Comparison of ENCODE assay signal across 14 mouse cellular contexts in the genomic region with DNA sequence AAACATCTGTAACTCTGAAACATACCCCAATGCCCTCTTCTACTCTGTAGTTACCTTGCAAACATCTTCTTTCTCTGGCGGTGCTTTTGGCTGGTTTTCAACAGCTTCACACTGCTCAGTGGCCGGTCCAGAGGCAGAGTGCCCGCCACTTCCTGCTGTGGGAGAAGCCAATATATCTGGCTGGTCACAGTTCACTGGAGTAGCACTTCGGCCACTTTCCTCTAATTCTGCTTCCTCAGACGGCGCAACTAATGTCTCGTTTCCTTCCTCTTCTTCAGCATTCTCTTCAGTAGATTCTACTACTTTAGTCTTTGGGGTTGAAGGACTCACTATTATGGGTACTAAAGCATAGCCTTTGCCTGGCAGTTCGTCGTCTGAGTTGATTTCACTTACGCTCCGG. TPM values are rescaled to one million over a fixed set of nuclear protein-coding genes. Genes with fewer than 3 reads are reported as not detected.
DNase-seq lines count a peak whose midpoint lies in the region; ATAC-seq and TF ChIP-seq lines count a peak whose summit lies in the region.
"Had no signal": no experiment of that assay in that cellular context is flagged by ENCODE, and none has a peak within 500 bp of the region (broad histone marks: within the 10 kb centered on the region; RNA-seq: fewer than 3 reads in every experiment).

No protein-coding gene starts in this region.

- H3K27ac ChIP-seq in heart, embryonic 13.5 days (replicated peaks), result no peak overlapping the region
- H3K27ac ChIP-seq in heart, embryonic 11.5 days (ENCODE audit: low read depth, low read length), result no peak overlapping the region
- no peak overlapping the region for H3K27ac ChIP-seq in kidney, embryonic 15.5 days
- H3K27ac ChIP-seq in liver, postnatal 0 days (ENCODE audit: low read depth), result no peak overlapping the region
- no peak overlapping the region for H3K27ac ChIP-seq in neural tube, embryonic 15.5 days (replicated peaks)
- H3K27ac ChIP-seq: gastrocnemius, adult 2 months; midbrain, embryonic 10.5 days had no signal

- DNase-seq in A20 (ENCODE audit: low read depth, low spot score), result peak; percentile 72
- DNase-seq in liver, postnatal 0 days, result peak; percentile 22
- DNase-seq in urinary bladder, adult 2 months (ENCODE audit: low spot score), result no peak
- no peak for DNase-seq in frontal cortex, postnatal 25 days (ENCODE audit: low spot score in 2 of 2)
- DNase-seq: cerebellum, postnatal 25 days; gastrocnemius, adult 2 months had no signal

- H3K36me3 ChIP-seq in heart, embryonic 13.5 days, result peaks cover 51% of the 10 kb centered on the region
- peaks cover 15% of the 10 kb centered on the region for H3K36me3 ChIP-seq in heart, embryonic 11.5 days (ENCODE audit: control insufficient read depth, insufficient read depth, low read length)
- H3K36me3 ChIP-seq in kidney, embryonic 15.5 days, result peaks cover 37% of the 10 kb centered on the region
- H3K36me3 ChIP-seq in liver, postnatal 0 days (replicated peaks; ENCODE audit: insufficient read depth, low read length), result peaks cover 24% of the 10 kb centered on the region
- H3K36me3 ChIP-seq in neural tube, embryonic 15.5 days, result peaks cover 27% of the 10 kb centered on the region

- peak overlapping the region; percentile 24; the same call in 1 of the 2 replicates for H3K4me2 ChIP-seq in heart, embryonic 13.5 days
- H3K4me2 ChIP-seq in heart, embryonic 11.5 days, result no peak overlapping the region
- H3K4me2 ChIP-seq in kidney, embryonic 15.5 days, result peak overlapping the region; percentile 3; the same call in 1 of the 2 replicates
- peak overlapping the region; percentile 38 for H3K4me2 ChIP-seq in liver, postnatal 0 days (ENCODE audit: low read depth, low read length)
- H3K4me2 ChIP-seq in neural tube, embryonic 15.5 days, result no peak overlapping the region

- no peaks in the 10 kb centered on the region for H3K27me3 ChIP-seq in heart, embryonic 13.5 days (replicated peaks)
- H3K27me3 ChIP-seq in heart, embryonic 11.5 days (ENCODE audit: control insufficient read depth, insufficient read depth, low read length), result no peaks in the 10 kb centered on the region
- no peaks in the 10 kb centered on the region for H3K27me3 ChIP-seq in kidney, embryonic 15.5 days
- no peaks in the 10 kb centered on the region for H3K27me3 ChIP-seq in liver, postnatal 0 days (ENCODE audit: insufficient read depth, low read length)
- no peaks in the 10 kb centered on the region for H3K27me3 ChIP-seq in neural tube, embryonic 15.5 days (replicated peaks)
- H3K27me3 ChIP-seq: Patski had no signal

- peaks cover 37% of the 10 kb centered on the region for H3K4me1 ChIP-seq in heart, embryonic 13.5 days
- peaks cover 12% of the 10 kb centered on the region; the same call in 1 of the 2 replicates for H3K4me1 ChIP-seq in heart, embryonic 11.5 days (ENCODE audit: control insufficient read depth, insufficient read depth, low read length)
- peaks cover 35% of the 10 kb centered on the region for H3K4me1 ChIP-seq in kidney, embryonic 15.5 days
- H3K4me1 ChIP-seq in liver, postnatal 0 days (ENCODE audit: insufficient read depth), result peaks cover 18% of the 10 kb centered on the region
- peaks cover 31% of the 10 kb centered on the region for H3K4me1 ChIP-seq in neural tube, embryonic 15.5 days

- H3K4me3 ChIP-seq in heart, embryonic 13.5 days, result no peak overlapping the region
- no peak overlapping the region for H3K4me3 ChIP-seq in heart, embryonic 11.5 days (ENCODE audit: low read depth, low read length)
- no peak overlapping the region for H3K4me3 ChIP-seq in kidney, embryonic 15.5 days (replicated peaks)
- H3K4me3 ChIP-seq in liver, postnatal 0 days (ENCODE audit: low read depth, low read length), result no peak overlapping the region
- H3K4me3 ChIP-seq in neural tube, embryonic 15.5 days (replicated peaks), result no peak overlapping the region
- H3K4me3 ChIP-seq: erythroblast, embryonic 14.5 days; gastrocnemius, adult 2 months; midbrain, embryonic 10.5 days had no signal

- H3K9me3 ChIP-seq in heart, embryonic 13.5 days, result no peaks in the 10 kb centered on the region
- no peaks in the 10 kb centered on the region for H3K9me3 ChIP-seq in heart, embryonic 11.5 days (replicated peaks; ENCODE audit: control insufficient read depth, low read length)
- no peaks in the 10 kb centered on the region for H3K9me3 ChIP-seq in kidney, embryonic 15.5 days (replicated peaks)
- H3K9me3 ChIP-seq in liver, postnatal 0 days (ENCODE audit: low read length), result no peaks in the 10 kb centered on the region
- no peaks in the 10 kb centered on the region for H3K9me3 ChIP-seq in neural tube, embryonic 15.5 days (replicated peaks)
- H3K9me3 ChIP-seq: midbrain, embryonic 10.5 days had no signal

- no peak for TF ChIP-seq EP300 in liver, postnatal 0 days (IDR thresholded peaks at IDR 0.05; ENCODE audit: low read depth)

- no peak for TF ChIP-seq CTCF in liver, postnatal 0 days (IDR thresholded peaks at IDR 0.05; ENCODE audit: low read depth)

- ATAC-seq in heart, embryonic 13.5 days (ENCODE audit: extremely low read depth, insufficient number of reproducible peaks, low FRiP score, low TSS enrichment), result no peak
- ATAC-seq in heart, embryonic 11.5 days (replicated peaks; ENCODE audit: insufficient number of reproducible peaks, low FRiP score, low TSS enrichment), result no peak
- no peak for ATAC-seq in kidney, embryonic 15.5 days (replicated peaks; ENCODE audit: low FRiP score)
- no peak for ATAC-seq in liver, postnatal 0 days
- no peak for ATAC-seq in neural tube, embryonic 15.5 days (ENCODE audit: low FRiP score)
- ATAC-seq: intestine, embryonic 16.5 days; Patski had no signal

- 73% methylated on average over 11 of the region's 11 CpGs for WGBS in heart, embryonic 13.5 days
- 81% methylated on average over 11 of the region's 11 CpGs for WGBS in heart, embryonic 11.5 days (ENCODE audit: insufficient replicate concordance)
- 41% methylated on average over 11 of the region's 11 CpGs for WGBS in kidney, embryonic 15.5 days
- 41% methylated on average over 11 of the region's 11 CpGs for WGBS in liver, postnatal 0 days (ENCODE audit: insufficient replicate concordance)
- 80% methylated on average over 11 of the region's 11 CpGs for WGBS in neural tube, embryonic 15.5 days

- no peak overlapping the region for H3K9ac ChIP-seq in heart, embryonic 13.5 days
- H3K9ac ChIP-seq in heart, embryonic 11.5 days (ENCODE audit: low read depth, low read length), result no peak overlapping the region
- H3K9ac ChIP-seq in kidney, embryonic 15.5 days, result no peak overlapping the region
- no peak overlapping the region for H3K9ac ChIP-seq in liver, postnatal 0 days (replicated peaks)
- no peak overlapping the region for H3K9ac ChIP-seq in neural tube, embryonic 15.5 days (replicated peaks)

RNA-seq across cellular contexts. Expression of a gene that starts 3.2 kb away (rescaled TPM):
- polyA plus RNA-seq in heart, embryonic 13.5 days (2015; fragmentation: Nextera tagmentation; extraction: Ambion mirVana), result 23.6 and 25.7 TPM in 2 replicates
- 21.8 and 27.3 TPM in 2 replicates for polyA plus RNA-seq in heart, embryonic 11.5 days (2014; fragmentation: Nextera tagmentation; extraction: Ambion mirVana)
- polyA plus RNA-seq in kidney, embryonic 15.5 days (2015; fragmentation: Nextera tagmentation; extraction: Ambion mirVana), result 34.7 and 39.5 TPM in 2 replicates
- polyA plus RNA-seq in liver, postnatal 0 days (2015; fragmentation: Nextera tagmentation; extraction: Ambion mirVana), result 17.5 and 20.3 TPM in 2 replicates
- polyA plus RNA-seq in urinary bladder, adult 2 months (2012; rRNA removed), result 4.2 and 8.2 TPM in 2 replicates
- polyA plus RNA-seq in neural tube, embryonic 15.5 days (2015; fragmentation: Nextera tagmentation; extraction: Ambion mirVana), result 37.5 and 37.8 TPM in 2 replicates

RNA-seq across cellular contexts. Expression of a gene that starts 26.7 kb away (rescaled TPM):
- 11.1 and 12.6 TPM in 2 replicates for polyA plus RNA-seq in heart, embryonic 13.5 days (2015; fragmentation: Nextera tagmentation; extraction: Ambion mirVana)
- 12.1 and 13.5 TPM in 2 replicates for polyA plus RNA-seq in heart, embryonic 11.5 days (2014; fragmentation: Nextera tagmentation; extraction: Ambion mirVana)
- 18.7 and 20.1 TPM in 2 replicates for polyA plus RNA-seq in kidney, embryonic 15.5 days (2015; fragmentation: Nextera tagmentation; extraction: Ambion mirVana)
- polyA plus RNA-seq in liver, postnatal 0 days (2015; fragmentation: Nextera tagmentation; extraction: Ambion mirVana), result 1.0 and 1.8 TPM in 2 replicates
- 23.8 and 27.2 TPM in 2 replicates for polyA plus RNA-seq in urinary bladder, adult 2 months (2012; rRNA removed)
- 13.3 and 13.5 TPM in 2 replicates for polyA plus RNA-seq in neural tube, embryonic 15.5 days (2015; fragmentation: Nextera tagmentation; extraction: Ambion mirVana)
- polyA plus RNA-seq: erythroblast, embryonic 14.5 days had no signal

RNA-seq across cellular contexts. Expression of a gene that starts 29.7 kb away (rescaled TPM):
- 68.6 and 74.0 TPM in 2 replicates for polyA plus RNA-seq in heart, embryonic 13.5 days (2015; fragmentation: Nextera tagmentation; extraction: Ambion mirVana)
- 90.7 and 93.9 TPM in 2 replicates for polyA plus RNA-seq in heart, embryonic 11.5 days (2014; fragmentation: Nextera tagmentation; extraction: Ambion mirVana)
- polyA plus RNA-seq in kidney, embryonic 15.5 days (2015; fragmentation: Nextera tagmentation; extraction: Ambion mirVana), result 74.1 and 82.6 TPM in 2 replicates
- 16.1 and 17.2 TPM in 2 replicates for polyA plus RNA-seq in liver, postnatal 0 days (2015; fragmentation: Nextera tagmentation; extraction: Ambion mirVana)
- polyA plus RNA-seq in urinary bladder, adult 2 months (2012; rRNA removed), result 41.8 and 52.7 TPM in 2 replicates
- polyA plus RNA-seq in neural tube, embryonic 15.5 days (2015; fragmentation: Nextera tagmentation; extraction: Ambion mirVana), result 82.6 and 84.8 TPM in 2 replicates

RNA-seq across cellular contexts. Expression of a gene that starts 34.8 kb away (rescaled TPM):
- polyA plus RNA-seq in heart, embryonic 13.5 days (2015; fragmentation: Nextera tagmentation; extraction: Ambion mirVana), result 82.7 and 96.9 TPM in 2 replicates
- 48.9 and 61.6 TPM in 2 replicates for polyA plus RNA-seq in heart, embryonic 11.5 days (2014; fragmentation: Nextera tagmentation; extraction: Ambion mirVana)
- polyA plus RNA-seq in kidney, embryonic 15.5 days (2015; fragmentation: Nextera tagmentation; extraction: Ambion mirVana), result 69.1 and 76.4 TPM in 2 replicates
- polyA plus RNA-seq in liver, postnatal 0 days (2015; fragmentation: Nextera tagmentation; extraction: Ambion mirVana), result 25.5 and 27.1 TPM in 2 replicates
- 159 and 162 TPM in 2 replicates for polyA plus RNA-seq in urinary bladder, adult 2 months (2012; rRNA removed)
- polyA plus RNA-seq in neural tube, embryonic 15.5 days (2015; fragmentation: Nextera tagmentation; extraction: Ambion mirVana), result 137 and 143 TPM in 2 replicates

Comparison
In these comparisons a context has a peak if more than half of its experiments do, and no peak if none do; other contexts are left out.
1. H3K4me2 ChIP-seq: peak in heart, embryonic 13.5 days (single experiment), kidney, embryonic 15.5 days (single experiment) and liver, postnatal 0 days (single experiment); none in heart, embryonic 11.5 days (single experiment) and neural tube, embryonic 15.5 days (single experiment).
2. DNase-seq: peak in A20 (single experiment) and liver, postnatal 0 days (single experiment); none in urinary bladder, adult 2 months (single experiment) and frontal cortex, postnatal 25 days (0 of 2).